Mouse (Mus musculus) frontal cortex, postnatal 14 days (tissue): Measurements from ENCODE around the gene Ankrd12.

Source experiments
- DNase-seq, 2 experiments: peaks; one replicate each; pipeline ENCODE4 v3.0.0; 2022; ENCODE audit warnings: low spot score in 2 of 2

Gene Ankrd12

GRCm38 (mm10) chr17:66076934-66077333 is at the start of gene Ankrd12:
Ankrd12 (minus strand) TSS chr17:66077089.
- DNase-seq, result peak; percentile 92 to 96

- no peak for DNase-seq
Measured at GRCm38 (mm10) chr17:66125211-66125610, 48.3 kb upstream of the Ankrd12 start.

- DNase-seq, result no peak
Measured at GRCm38 (mm10) chr17:66123816-66124610, 47.1 kb upstream of the Ankrd12 start.

GRCm38 (mm10) chr17:66123066-66123815 is 46.4 kb upstream of the Ankrd12 start, which contains the start of gene Ddx11:
Ddx11 (plus strand) TSS chr17:66123520.
- peak; percentile 80 to 87 for DNase-seq

GRCm38 (mm10) chr17:66120701-66121100 is 43.8 kb upstream of the Ankrd12 start:
- DNase-seq, result no peak

- DNase-seq, result no peak
Measured at GRCm38 (mm10) chr17:66118991-66119390, 42.1 kb upstream of the Ankrd12 start.

GRCm38 (mm10) chr17:66112166-66112565 is 35.3 kb upstream of the Ankrd12 start:
- no peak for DNase-seq

GRCm38 (mm10) chr17:66111402-66111959 is 34.6 kb upstream of the Ankrd12 start, which contains the start of gene Washc1:
Washc1 (plus strand) TSS chr17:66111545.
- DNase-seq, result peak; percentile 76 to 82

GRCm38 (mm10) chr17:66110746-66111145 is 33.9 kb upstream of the Ankrd12 start:
- DNase-seq, result no peak

- DNase-seq, result no peak
Measured at GRCm38 (mm10) chr17:66108198-66108597, 31.3 kb upstream of the Ankrd12 start.

GRCm38 (mm10) chr17:66107466-66107865 is 30.6 kb upstream of the Ankrd12 start:
- DNase-seq, result no peak

- peak in 1 of 2 experiments; percentile 38 for DNase-seq
Measured at GRCm38 (mm10) chr17:66106601-66107267, 29.8 kb upstream of the Ankrd12 start.

- no peak for DNase-seq
Measured at GRCm38 (mm10) chr17:66104076-66104475, 27.2 kb upstream of the Ankrd12 start.

GRCm38 (mm10) chr17:66101380-66102330 is 24.8 kb upstream of the Ankrd12 start, which contains the start of gene Ndufv2:
Ndufv2 (minus strand) TSS chr17:66101559.
- DNase-seq, result peak; percentile 77 to 79

GRCm38 (mm10) chr17:66100566-66101379 is 23.9 kb upstream of the Ankrd12 start:
- DNase-seq, result no peak

GRCm38 (mm10) chr17:66092664-66093063 is 15.8 kb upstream of the Ankrd12 start:
- no peak for DNase-seq

GRCm38 (mm10) chr17:66092065-66092464 is 15.2 kb upstream of the Ankrd12 start:
- no peak for DNase-seq

GRCm38 (mm10) chr17:66091392-66091791 is 14.5 kb upstream of the Ankrd12 start:
- no peak for DNase-seq

GRCm38 (mm10) chr17:66090251-66090650 is 13.4 kb upstream of the Ankrd12 start:
- DNase-seq, result no peak

- DNase-seq, result no peak
Measured at GRCm38 (mm10) chr17:66085038-66085437, 8.1 kb upstream of the Ankrd12 start.
